Mouse (Mus musculus) C2C12 (cell line): Measurements from ENCODE around the gene Smoc1.
A peak's percentile ranks its signal among the peaks of the same experiment; 100 is the strongest.

Experiments
- CTCF ChIP-seq: IDR thresholded peaks from one replicate; pipeline ENCODE4 v1.5.1; 2011; ENCODE audit not compliant: control insufficient read depth, insufficient read depth, insufficient read length
- FOSL1 ChIP-seq: IDR thresholded peaks from one replicate; pipeline ENCODE4 v1.8.0; 2011; ENCODE audit warnings: mild to moderate bottlenecking, low read length; ENCODE audit not compliant: poor library complexity, insufficient read depth, severe bottlenecking
- MAX ChIP-seq: IDR thresholded peaks from one replicate; pipeline ENCODE4 v1.6.1; 2011; ENCODE audit warnings: mild to moderate bottlenecking, control low read depth
- MYOG ChIP-seq: IDR thresholded peaks from one replicate; pipeline ENCODE4 v1.6.1; 2011; ENCODE audit not compliant: control insufficient read depth, insufficient read length; ENCODE audit errors: extremely low read depth
- USF1 ChIP-seq: IDR thresholded peaks from one replicate; pipeline ENCODE4 v1.6.1; 2011; ENCODE audit warnings: low read depth, mild to moderate bottlenecking, control low read depth, moderate library complexity

DNA sequence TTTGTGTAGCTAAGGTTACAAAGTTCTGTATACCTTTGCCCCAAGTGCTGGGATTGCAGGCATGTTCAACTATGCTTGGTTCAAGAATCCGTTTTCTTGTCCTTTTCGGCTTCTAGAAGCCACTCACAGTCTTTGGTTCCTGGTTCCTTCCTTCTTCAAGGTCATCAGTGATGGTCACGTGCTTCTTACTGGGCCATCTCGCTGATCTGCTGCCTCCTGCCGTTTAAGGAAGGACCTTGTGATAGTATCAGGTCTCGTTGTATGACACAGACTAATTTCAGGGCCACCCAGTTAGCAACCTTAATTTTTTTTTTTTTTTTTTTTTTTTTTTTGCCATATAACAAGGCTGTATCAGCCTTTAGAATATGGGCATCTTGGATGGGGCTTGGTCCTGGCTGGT is 9.2 kb downstream of the Smoc1 start:
- no peak for TF ChIP-seq CTCF
- TF ChIP-seq MYOG: no peak
- TF ChIP-seq MAX: no peak
- TF ChIP-seq USF1: peak; percentile 4
- TF ChIP-seq FOSL1: no peak
